Mouse (Mus musculus) myocyte (in vitro differentiated cells): ENCODE measurements around the gene Gm21987. TPM values are rescaled to one million over a fixed set of nuclear protein-coding genes. Genes with fewer than 3 reads are reported as not detected.

Experiments used
- H3K27me3 ChIP-seq: one replicate; pipeline ENCODE4 v1.6.1; 2011; ENCODE audit not compliant: control insufficient read depth, insufficient read depth, insufficient read length
- H3K36me3 ChIP-seq: one replicate; pipeline ENCODE4 v1.6.1; 2011; ENCODE audit not compliant: control insufficient read depth, insufficient read depth
- H3K4me2 ChIP-seq: one replicate; pipeline ENCODE4 v1.6.1; 2011; ENCODE audit warnings: low read depth, control low read depth
- H3K4me3 ChIP-seq: one replicate; pipeline ENCODE4 v1.5.1; 2011; ENCODE audit warnings: mild to moderate bottlenecking, control low read depth, moderate library complexity
- H3K79me2 ChIP-seq: one replicate; pipeline ENCODE4 v1.6.1; 2011; ENCODE audit not compliant: control insufficient read depth, insufficient read depth
- H3ac ChIP-seq: one replicate; pipeline ENCODE4 v1.6.1; 2011; ENCODE audit not compliant: control insufficient read depth, insufficient read length
- CEBPB ChIP-seq: IDR thresholded peaks from 2 replicates; pipeline ENCODE4 v1.6.1; 2011; ENCODE audit warnings: mild to moderate bottlenecking, moderate library complexity; ENCODE audit not compliant: poor library complexity, insufficient read depth, severe bottlenecking
- E2F4 ChIP-seq: IDR thresholded peaks from one replicate; pipeline ENCODE4 v1.6.1; 2011; ENCODE audit warnings: mild to moderate bottlenecking, control low read depth, moderate library complexity; ENCODE audit not compliant: insufficient read depth
- MAX ChIP-seq: IDR thresholded peaks from one replicate; pipeline ENCODE4 v1.6.1; 2011; ENCODE audit warnings: low read depth, mild to moderate bottlenecking, control low read depth
- MYOD1 ChIP-seq, 3 experiments: IDR thresholded peaks; one replicate each; pipeline ENCODE4 v1.6.1; 2011; ENCODE audit warnings: control low read depth in 2 of 3, low read depth in 2 of 3, mild to moderate bottlenecking in 2 of 3, moderate library complexity in 1 of 3; ENCODE audit not compliant: insufficient read length in 2 of 3, control insufficient read depth in 1 of 3
- MYOG ChIP-seq, 3 experiments: IDR thresholded peaks; one replicate each; pipeline ENCODE4 v1.6.1; 2011; ENCODE audit warnings: control low read depth in 2 of 3, low read depth in 2 of 3, mild to moderate bottlenecking in 2 of 3; ENCODE audit not compliant: insufficient read length in 2 of 3, control insufficient read depth in 1 of 3, insufficient read depth in 1 of 3
- POLR2A ChIP-seq: IDR thresholded peaks from one replicate; pipeline ENCODE4 v1.6.1; 2011; ENCODE audit warnings: low read depth, mild to moderate bottlenecking, control low read depth, moderate library complexity; ENCODE audit not compliant: insufficient read length
- POLR2AphosphoS2 ChIP-seq: IDR thresholded peaks from one replicate; pipeline ENCODE4 v1.6.1; 2011; ENCODE audit warnings: low read depth, control low read depth; ENCODE audit not compliant: insufficient read length
- REST ChIP-seq: IDR thresholded peaks from one replicate; pipeline ENCODE4 v1.6.1; 2011; ENCODE audit warnings: mild to moderate bottlenecking, control low read depth, moderate library complexity; ENCODE audit not compliant: insufficient read depth, insufficient read length
- SRF ChIP-seq: IDR thresholded peaks from one replicate; pipeline ENCODE4 v1.6.1; 2011; ENCODE audit warnings: low read depth; ENCODE audit not compliant: control insufficient read depth, insufficient read length
- TCF12 ChIP-seq: IDR thresholded peaks from one replicate; pipeline ENCODE4 v1.6.1; 2011; ENCODE audit warnings: mild to moderate bottlenecking, control low read depth; ENCODE audit not compliant: poor library complexity, insufficient read depth, severe bottlenecking
- TCF3 ChIP-seq: IDR thresholded peaks from one replicate; pipeline ENCODE4 v1.6.1; 2011; ENCODE audit warnings: low read depth, control low read depth; ENCODE audit not compliant: insufficient read length
- USF1 ChIP-seq: IDR thresholded peaks from one replicate; pipeline ENCODE4 v1.6.1; 2011; ENCODE audit warnings: low read depth, mild to moderate bottlenecking, control low read depth, moderate library complexity
- polyA plus RNA-seq: library from polyadenylated mRNA; unstranded; fragments of >200 nt; fragmentation: generic; extraction: Trizol; gene quantifications from one replicate; pipeline ENCODE4 v1.2.1, GENCODE M21; 2012; ENCODE audit warnings: missing spikeins

Gm21987 gene
- polyA plus RNA-seq, 1 experiment: 0.16 TPM

DNA sequence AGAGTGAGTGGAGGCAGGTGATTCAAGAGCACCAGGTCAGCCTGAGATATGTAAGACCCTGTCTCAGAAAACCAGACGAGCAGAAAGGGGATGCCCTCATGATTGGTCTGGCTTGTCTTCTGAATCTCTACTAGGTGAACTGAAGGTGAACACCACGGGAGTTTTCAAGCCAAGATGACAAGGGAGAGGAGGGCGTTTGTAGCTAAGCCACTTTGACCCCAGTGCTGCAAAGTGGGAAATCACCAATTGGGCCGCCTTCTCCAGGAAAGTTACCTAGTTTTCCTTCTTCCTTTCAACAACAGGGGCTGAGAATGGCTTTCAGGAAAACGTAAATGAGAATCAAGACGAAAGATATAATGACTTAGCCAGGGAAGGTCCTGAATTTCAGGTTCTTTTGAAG lies 41.9 kb downstream of the Gm21987 start:
- TF ChIP-seq TCF12 (no peak), MYOG (IDR thresholded peaks at IDR 0.05; ENCODE audit: control insufficient read depth in 1 of 3, insufficient read depth in 1 of 3, insufficient read length in 2 of 3, low read depth in 2 of 3) (no peak), MAX (no peak), CEBPB (no peak), E2F4 (no peak), POLR2A (no peak), MYOD1 (IDR thresholded peaks at IDR 0.05; ENCODE audit: control insufficient read depth in 1 of 3, insufficient read length in 2 of 3, low read depth in 2 of 3) (no peak), TCF3 (no peak), USF1 (no peak), SRF (no peak), POLR2AphosphoS2 (no peak), REST (no peak)
- Histone ChIP-seq H3K4me3 (no peak overlapping the region), H3K4me2 (peak overlapping the region; percentile 56), H3ac (no peak overlapping the region), H3K27me3 (no peaks in the 10 kb centered on the region), H3K36me3 (no peaks in the 10 kb centered on the region), H3K79me2 (no peaks in the 10 kb centered on the region)

DNA sequence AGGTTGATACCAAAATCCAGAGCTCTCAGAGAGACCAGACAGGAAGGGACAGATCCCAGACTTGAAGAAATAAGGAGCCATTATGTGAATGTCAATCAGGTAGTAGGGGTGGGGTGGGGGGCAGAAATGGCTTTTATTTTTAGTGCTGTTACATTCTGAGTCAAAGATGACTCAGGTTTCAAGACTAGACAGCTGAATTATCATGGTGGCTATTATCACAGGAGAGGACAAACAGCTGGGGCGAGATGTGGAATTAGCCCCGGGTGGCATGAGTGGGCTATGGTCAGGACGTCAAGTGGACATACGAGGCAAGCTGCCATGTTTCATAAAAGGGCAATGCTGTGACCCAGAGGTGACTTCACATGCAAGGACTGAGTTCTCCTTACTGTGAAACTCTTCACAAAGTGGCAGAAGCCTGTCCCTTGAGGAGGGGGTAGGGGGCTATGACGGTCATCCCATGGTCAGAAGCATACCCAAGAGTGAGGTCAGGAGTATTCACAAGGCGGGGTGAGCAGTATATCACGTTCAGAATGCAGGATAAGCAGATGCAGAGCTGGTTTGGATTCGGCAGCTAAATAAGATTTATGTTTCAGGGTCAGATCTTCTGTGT lies 42.5 kb downstream of the Gm21987 start:
- H3K27me3 ChIP-seq: no peaks in the 10 kb centered on the region
- no peaks in the 10 kb centered on the region for H3K36me3 ChIP-seq
- H3K4me2 ChIP-seq: peak overlapping the region; percentile 56
- no peak overlapping the region for H3ac ChIP-seq
- no peak overlapping the region for H3K4me3 ChIP-seq
- TF ChIP-seq MYOG (IDR thresholded peaks at IDR 0.05; ENCODE audit: control insufficient read depth in 1 of 3, insufficient read depth in 1 of 3, insufficient read length in 2 of 3, low read depth in 2 of 3) (peak; percentile 66 to 92 (median 87)), POLR2AphosphoS2 (no peak), CEBPB (no peak), TCF12 (peak; percentile 83), POLR2A (no peak), MAX (no peak), MYOD1 (IDR thresholded peaks at IDR 0.05; ENCODE audit: control insufficient read depth in 1 of 3, insufficient read length in 2 of 3, low read depth in 2 of 3) (peak; percentile 28 to 91 (median 75)), E2F4 (no peak), TCF3 (peak; percentile 49), USF1 (no peak), SRF (peak; percentile 46), REST (no peak)
- H3K79me2 ChIP-seq: no peaks in the 10 kb centered on the region

DNA sequence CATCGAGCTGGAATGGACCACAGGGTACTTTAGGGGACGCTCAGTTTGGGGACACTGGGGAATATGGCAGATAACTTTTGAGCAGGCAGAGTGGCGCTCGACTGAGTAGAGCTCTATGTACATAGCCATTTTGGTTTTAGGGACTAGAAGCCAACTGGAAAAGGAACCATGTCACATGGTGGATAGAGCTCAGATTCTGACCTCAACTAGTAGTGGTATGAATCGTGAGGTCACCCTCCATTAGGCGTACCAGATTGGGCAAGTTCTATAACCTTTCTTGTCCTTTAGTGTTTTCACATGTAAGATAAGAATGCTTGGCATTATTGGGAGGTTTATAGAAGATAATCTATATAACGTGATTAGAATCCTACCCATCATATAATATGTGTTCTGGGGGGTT lies 43.5 kb downstream of the Gm21987 start:
- TF ChIP-seq E2F4 (no peak), CEBPB (no peak), USF1 (no peak), TCF12 (no peak), REST (no peak), POLR2AphosphoS2 (no peak)
- Histone ChIP-seq H3K27me3 (no peaks in the 10 kb centered on the region), H3K79me2 (no peaks in the 10 kb centered on the region)

DNA sequence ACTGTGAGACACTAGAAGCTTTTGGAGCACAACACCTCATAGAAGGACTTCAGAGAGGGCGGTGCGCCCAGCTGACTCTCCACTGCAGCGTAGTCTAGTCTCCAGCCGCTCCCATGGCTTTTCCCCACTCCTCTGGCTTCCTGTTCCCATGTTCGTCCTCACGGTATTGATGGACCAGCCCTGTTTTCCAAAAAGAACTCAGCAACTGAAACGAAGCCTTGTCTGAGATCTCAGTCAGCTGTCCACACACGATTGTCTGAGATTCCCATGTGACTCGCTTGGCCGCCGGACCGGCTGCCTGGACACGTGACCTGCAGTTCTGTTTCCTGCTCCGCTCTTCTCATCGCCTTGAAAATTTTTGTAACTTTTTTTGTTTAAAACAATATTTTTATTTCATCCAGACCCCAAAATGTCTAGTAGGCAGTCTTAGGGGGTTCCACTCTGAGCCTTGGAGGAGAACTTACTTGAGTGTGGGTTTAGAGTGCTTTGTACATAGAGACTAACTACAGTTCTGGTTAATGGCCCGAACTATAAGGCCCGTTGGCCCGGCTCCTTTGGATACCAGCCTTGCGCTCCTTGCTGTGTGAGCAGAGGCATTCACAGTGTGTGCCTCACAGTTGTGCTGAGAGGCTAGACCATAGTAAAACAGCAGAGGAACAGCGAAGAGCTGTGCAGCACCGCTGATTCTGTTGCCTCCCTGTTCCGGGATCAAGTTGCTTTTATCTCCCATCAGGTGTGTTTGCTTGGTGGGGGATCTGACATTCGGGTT lies 45.5 kb downstream of the Gm21987 start:
- H3K36me3 ChIP-seq: no peaks in the 10 kb centered on the region
- H3ac ChIP-seq: no peak overlapping the region
- no peaks in the 10 kb centered on the region for H3K79me2 ChIP-seq
- no peaks in the 10 kb centered on the region for H3K27me3 ChIP-seq
- no peak overlapping the region for H3K4me3 ChIP-seq
- TF ChIP-seq USF1: no peak
- TF ChIP-seq CEBPB: no peak
- TF ChIP-seq POLR2AphosphoS2: no peak
- peak in 1 of 3 experiments; percentile 4 for TF ChIP-seq MYOG (IDR thresholded peaks at IDR 0.05; ENCODE audit: control insufficient read depth in 1 of 3, insufficient read depth in 1 of 3, insufficient read length in 2 of 3, low read depth in 2 of 3)
- no peak for TF ChIP-seq POLR2A
- no peak for TF ChIP-seq REST
- no peak for TF ChIP-seq SRF
- TF ChIP-seq E2F4: no peak
- H3K4me2 ChIP-seq: no peak overlapping the region

More for the DNA sequence above, 43.5 kb downstream of the Gm21987 start:
- no peaks in the 10 kb centered on the region for H3K36me3 ChIP-seq
- no peak overlapping the region for H3K4me2 ChIP-seq
- H3K4me3 ChIP-seq: no peak overlapping the region
- H3ac ChIP-seq: no peak overlapping the region
